Mouse (Mus musculus): ENCODE measurements around the gene Sfrp4.

Gene Sfrp4

DNA sequence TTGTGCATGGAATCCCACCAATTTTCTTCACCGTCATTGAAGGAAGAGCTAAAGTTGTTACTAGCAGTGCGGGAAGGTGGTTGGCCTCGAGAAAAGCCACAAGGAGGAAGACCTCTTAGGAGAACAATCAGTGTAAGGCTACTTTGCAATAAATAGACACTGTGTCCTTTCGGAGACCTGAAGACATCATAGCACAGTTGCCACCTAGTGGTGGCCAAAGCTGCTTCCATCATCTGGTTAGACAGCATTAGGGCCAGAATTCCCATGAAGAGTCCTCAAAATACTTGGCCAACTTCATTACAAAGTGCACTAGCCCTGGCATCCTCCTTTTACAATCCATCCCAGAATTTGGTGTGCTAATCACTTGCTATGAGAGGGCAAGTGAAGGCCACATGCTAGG is 13.2 kb downstream of the Sfrp4 start:
- no peak for DNase-seq (ENCODE audit: low spot score in 2 of 2)

DNA sequence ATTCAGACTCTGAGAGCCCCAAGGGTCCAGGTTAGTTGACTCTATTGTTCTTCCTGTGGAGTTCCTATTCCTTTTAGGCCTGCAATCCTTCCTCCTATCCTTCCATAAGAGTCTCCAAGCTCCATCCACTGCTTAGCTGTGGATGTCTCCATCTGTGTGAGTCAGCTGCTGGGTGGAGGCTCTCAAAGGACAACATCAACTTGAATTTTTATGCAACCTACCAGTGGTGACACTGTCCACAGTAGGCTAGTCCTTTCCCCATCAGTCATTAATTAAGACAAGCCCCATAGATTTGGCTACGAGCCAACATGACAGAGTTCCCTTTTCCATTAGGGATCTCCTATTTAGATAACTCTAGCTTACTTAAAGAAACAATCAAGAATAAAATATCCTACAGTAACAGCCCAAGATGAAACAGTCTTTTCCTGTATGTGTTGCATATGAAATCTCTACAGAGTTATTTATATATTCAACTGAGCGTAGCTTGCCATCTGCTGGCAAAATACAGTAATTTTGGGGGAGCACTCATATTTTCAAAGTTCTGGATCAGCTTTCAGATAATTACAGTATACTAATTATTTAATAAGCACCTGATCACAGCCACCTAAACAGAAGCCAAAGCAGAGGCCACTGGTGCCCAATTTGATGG is 17.4 kb downstream of the Sfrp4 start:
- peak in 1 of 2 experiments; percentile 42 for DNase-seq (ENCODE audit: low spot score in 2 of 2)

DNA sequence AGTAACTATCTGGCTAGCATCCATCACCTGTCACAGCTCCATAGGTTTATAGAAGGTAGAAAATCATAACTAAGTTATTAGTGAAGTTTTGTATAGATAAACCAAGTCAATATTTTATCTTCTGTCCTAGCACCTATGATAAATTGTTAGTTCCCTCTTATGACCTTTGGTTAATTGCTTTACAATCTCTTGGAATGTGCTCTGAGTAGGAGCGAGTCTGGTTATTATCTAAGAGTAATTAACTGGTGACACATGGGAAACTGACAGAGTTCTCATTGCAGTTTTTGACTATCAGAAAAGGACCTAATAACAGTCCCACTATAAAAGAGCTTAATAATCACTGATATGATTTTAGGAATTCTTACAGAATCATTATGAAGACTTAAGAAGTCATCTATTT is 20.6 kb downstream of the Sfrp4 start:
- DNase-seq (ENCODE audit: low spot score in 2 of 2) = no peak

DNA sequence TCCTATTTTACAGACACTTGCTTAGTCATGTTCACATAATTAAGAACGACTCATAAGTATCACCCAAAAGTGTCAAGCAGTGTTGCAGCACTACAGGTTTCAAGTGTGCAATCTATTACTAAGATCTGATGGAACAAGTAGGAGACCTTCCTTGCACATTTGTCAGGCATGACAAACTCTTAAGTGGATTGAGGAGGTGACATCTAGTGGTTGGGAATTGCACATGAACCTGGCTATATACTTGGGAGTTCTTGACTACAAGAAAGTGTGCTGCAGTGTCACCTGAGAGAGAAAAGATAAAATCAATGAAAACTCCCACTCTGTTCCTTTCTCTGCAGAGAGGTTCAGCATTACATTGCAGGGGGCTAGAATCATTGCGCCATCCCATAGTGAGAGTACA is 21.3 kb downstream of the Sfrp4 start:
- DNase-seq (ENCODE audit: low spot score in 2 of 2) = peak in 1 of 2 experiments; percentile 27

DNA sequence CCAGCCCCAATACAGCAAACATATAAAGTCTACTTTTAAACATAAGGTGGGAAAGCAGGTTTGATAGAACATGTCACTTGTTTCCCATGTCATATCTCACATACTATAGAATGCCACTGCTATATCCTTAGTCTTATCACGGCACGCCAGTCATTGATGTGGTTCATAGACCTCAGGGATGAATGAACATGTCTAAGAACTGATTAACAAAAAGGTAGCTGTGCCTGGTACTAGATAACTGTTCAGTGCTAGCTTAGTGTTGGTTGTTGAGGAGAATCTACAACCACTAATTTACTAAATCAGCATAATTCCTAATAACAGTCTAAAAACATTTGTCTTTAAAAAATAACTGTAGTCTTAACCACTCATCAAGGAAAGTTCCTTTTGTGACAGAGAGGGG is 26.9 kb downstream of the Sfrp4 start:
- DNase-seq (ENCODE audit: low spot score in 2 of 2) = no peak

DNA sequence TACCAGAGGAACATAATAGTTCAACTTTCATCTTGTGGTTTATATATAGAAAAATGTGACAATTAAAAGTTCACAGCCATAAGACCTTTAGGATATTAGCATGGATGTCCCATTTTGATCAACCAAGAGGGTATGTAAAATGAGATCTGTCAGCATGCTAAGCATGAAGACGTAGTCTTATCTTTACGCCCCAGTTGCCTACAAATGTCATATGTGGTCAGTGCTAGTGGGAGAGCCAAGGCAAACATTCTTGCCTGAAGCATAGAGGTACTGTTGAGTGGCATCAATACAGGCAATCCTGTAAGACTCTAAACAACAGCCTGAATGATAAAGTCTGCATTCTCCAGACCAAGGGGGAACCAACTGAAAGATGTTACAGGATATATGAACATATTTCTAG is 29.5 kb downstream of the Sfrp4 start:
- no peak for DNase-seq (ENCODE audit: low spot score in 2 of 2)

DNA sequence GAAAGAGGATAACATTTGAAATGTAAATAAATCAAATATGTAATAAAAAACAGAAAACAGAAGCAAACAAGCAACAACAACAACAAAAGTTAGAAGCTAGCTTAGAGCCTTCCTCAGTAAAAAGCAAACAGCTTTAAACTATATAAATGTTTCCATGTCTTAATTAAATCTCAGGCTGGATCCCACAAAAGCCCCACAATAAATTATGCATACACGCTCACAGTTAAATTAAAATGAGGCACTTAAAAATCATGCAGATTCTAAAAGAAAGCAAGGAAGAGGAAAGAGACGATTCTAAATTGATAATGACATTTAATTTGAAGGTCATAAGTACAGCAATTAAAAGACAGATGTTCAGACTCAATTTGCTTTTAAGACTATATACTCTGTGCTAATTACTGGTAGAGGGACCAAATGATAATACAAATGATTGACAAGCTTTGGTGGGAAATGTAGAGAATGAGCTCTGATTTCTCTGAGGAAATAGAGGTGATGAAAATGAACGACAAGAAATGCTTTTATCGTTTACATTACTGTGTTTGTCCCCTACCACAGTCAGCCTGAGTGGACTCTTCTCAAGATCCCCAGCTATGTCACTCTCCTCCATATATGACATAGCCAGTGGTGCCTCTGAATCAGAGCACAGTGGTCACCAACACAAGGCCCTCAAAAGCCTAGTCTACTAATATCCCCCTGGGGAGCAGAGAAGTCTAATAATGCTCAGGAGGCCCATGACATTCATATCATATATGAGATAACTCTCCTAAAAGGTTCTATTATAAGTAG is 45.6 kb downstream of the Sfrp4 start:
- no peak for DNase-seq (ENCODE audit: low spot score in 2 of 2)

DNA sequence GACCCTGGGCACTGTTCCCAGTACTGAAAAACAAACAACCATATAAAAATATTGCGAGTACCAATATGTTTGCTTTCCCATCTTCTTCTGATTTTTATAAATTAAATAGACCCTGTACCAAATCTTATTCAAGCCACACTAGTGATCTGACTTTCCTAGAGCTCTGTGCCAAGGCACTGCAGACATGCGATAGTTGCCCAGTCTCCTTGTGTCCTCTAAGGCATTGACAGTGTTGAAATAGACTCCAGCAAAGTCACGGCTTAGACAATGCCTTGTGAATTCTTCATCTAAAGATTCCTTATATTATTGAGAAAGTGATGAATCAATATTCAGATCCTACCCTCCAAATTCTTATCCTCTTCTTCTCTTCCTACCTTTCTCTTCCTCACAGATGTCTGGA is 51.1 kb downstream of the Sfrp4 start:
- DNase-seq (ENCODE audit: low spot score in 2 of 2) = no peak

DNA sequence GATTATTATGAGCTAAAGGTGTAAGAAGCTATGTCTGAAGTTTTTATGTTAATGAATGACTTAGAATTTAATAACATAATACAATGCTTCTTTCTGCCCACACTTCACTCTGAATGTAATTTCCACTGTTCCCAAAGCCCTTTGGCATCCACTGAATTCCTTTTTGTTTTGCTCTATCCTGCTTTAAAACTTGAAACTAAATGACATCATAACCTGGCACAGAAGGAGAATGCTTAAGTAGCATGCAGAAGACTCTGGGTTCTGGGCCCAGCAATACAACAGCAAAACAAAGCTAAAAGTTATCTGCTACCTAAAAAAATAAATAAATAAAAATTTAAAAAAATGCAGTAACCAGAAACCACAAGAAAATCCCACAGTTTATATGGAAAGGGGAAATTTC is 51.7 kb downstream of the Sfrp4 start:
- DNase-seq (ENCODE audit: low spot score in 2 of 2) = no peak
